Mouse (Mus musculus) hindbrain, postnatal 0 days (tissue): Measurements from ENCODE around the gene Atxn7l3. TPM values are rescaled to one million over a fixed set of nuclear protein-coding genes. Genes with fewer than 3 reads are reported as not detected.

Experiments
- ATAC-seq: fragments of 200-750 bp; cut with Nextera tagmentation; 2 replicates; pipeline ENCODE4 v1.8.0; 2017; ENCODE audit warnings: mild to moderate bottlenecking, moderate TSS enrichment, moderate library complexity
- DNase-seq: peaks from one replicate; pipeline ENCODE4 v3.0.0-alpha.2; 2015; ENCODE audit warnings: low spot score
- H3K27ac ChIP-seq: fragments of 300-500 bp; sonication (generic); 2 replicates; pipeline ENCODE4 v1.5.1; 2014; ENCODE audit warnings: mild to moderate bottlenecking
- H3K27me3 ChIP-seq: fragments of 300-500 bp; sonication (generic); 2 replicates; pipeline ENCODE4 v1.6.1; 2014; ENCODE audit warnings: low read length, mixed read lengths; ENCODE audit not compliant: insufficient read depth
- H3K36me3 ChIP-seq: fragments of 300-500 bp; sonication (generic); 2 replicates; pipeline ENCODE4 v1.6.1; 2014; ENCODE audit warnings: low read length, mixed read lengths; ENCODE audit not compliant: insufficient read depth
- H3K4me1 ChIP-seq: fragments of 300-500 bp; sonication (generic); 2 replicates; pipeline ENCODE4 v1.6.1; 2014; ENCODE audit warnings: antibody characterized with exemption, low read length, mixed read lengths; ENCODE audit not compliant: insufficient read depth
- H3K4me2 ChIP-seq: fragments of 300-500 bp; sonication (generic); 2 replicates; pipeline ENCODE4 v1.6.1; 2014; ENCODE audit warnings: low read depth, mild to moderate bottlenecking, low read length, moderate library complexity, mixed read lengths
- H3K4me3 ChIP-seq: fragments of 300-500 bp; sonication (generic); 2 replicates; pipeline ENCODE4 v1.5.1; 2014; ENCODE audit warnings: low read length
- H3K9ac ChIP-seq: fragments of 300-500 bp; sonication (generic); replicated peaks from 2 replicates; pipeline ENCODE4 v1.6.1; 2014; ENCODE audit warnings: mild to moderate bottlenecking, low read length, moderate library complexity, mixed read lengths
- H3K9me3 ChIP-seq: fragments of 300-500 bp; sonication (generic); 2 replicates; pipeline ENCODE4 v1.6.1; 2016; ENCODE audit warnings: low read length, mixed read lengths
- CTCF ChIP-seq: IDR thresholded peaks from 2 replicates; pipeline ENCODE4 v1.5.1; 2016; ENCODE audit warnings: antibody characterized with exemption, control low read depth, low read depth
- WGBS: fragments of 180-500 bp; shearing (Covaris S2); extraction: QIAGEN DNeasy Blood & Tissue Kit; methylation state at CpG from one replicate; pipeline ENCODE4 v1.1.7; 2014; 5-methylcytosine and 5-hydroxymethylcytosine counted together
- polyA plus RNA-seq: library from polyadenylated mRNA; unstranded; fragments of >200 nt; fragmentation: Nextera tagmentation; extraction: Ambion mirVana; gene quantifications from 2 replicates; pipeline ENCODE4 v1.2.1, GENCODE M21; 2015
- total RNA-seq: library from RNA; depleted of rRNA; stranded (reverse); fragments of >200 nt; gene quantifications from 2 replicates; pipeline ENCODE4 v1.2.3, GENCODE M21; 2014; rRNA removed

The Atxn7l3 gene
- total RNA-seq (146 and 149 TPM in 2 replicates), polyA plus RNA-seq (22.8 and 23.7 TPM in 2 replicates)

DNA sequence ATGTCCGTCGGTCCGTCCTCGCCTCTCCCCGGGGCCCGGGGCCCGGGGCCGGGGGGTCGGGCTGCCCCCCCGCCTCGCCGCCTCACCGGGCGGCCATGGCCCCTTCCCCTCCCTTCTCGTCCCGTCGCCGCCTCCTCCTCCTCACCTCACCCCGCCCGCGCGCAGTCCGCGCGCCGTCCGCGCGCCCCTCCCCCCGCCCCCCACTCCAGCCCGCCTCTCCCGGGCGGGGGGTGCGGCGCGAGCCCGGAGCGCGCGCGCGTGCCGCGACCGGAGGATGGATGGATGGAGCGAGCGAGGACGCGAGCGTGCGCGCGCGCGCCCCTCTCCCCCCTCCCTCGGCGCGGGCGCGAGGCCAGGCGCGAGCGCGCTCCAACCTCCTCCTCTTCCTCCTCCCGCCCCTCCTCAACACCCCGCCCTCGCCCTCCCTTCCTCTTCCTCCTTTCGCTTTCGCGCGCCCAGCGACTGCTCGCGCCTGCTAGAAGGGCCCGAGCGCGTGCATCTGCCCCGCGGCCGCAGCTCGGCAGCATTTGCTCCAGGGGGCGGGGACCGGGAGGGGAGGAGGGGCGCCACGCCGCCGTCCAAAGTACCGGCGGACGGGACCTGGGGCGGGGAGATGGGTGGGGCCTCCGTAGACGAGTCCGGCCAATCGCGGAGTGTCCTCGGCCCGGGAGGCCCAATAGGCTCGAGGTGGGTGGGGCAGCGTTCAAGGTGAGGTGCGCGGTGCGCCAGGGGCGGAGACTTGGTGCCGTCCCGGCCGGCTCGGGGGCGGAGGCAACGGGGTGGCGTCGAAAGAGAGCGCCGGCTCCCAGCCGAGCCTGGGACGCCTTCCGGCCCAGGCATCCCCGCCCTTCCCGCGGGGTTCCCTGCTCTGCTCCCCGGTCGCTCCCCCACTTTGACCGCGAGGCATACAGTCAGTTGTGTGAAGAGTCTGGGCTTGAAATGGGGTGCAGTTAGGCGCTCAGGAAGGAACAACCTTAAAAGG lies at the start of gene Atxn7l3:
Gene Atxn7l3 (minus strand): TSS at position 141 of the 982 bp plus-strand sequence.
- Histone ChIP-seq H3K4me3 (peak within 1 kb of the TSS; percentile 89), H3K9me3 (no peaks in the 10 kb centered on the region), H3K4me1 (peaks cover 10% of the 10 kb centered on the region), H3K27me3 (no peaks in the 10 kb centered on the region), H3K9ac (peak within 1 kb of the TSS; percentile 88), H3K36me3 (peaks cover 12% of the 10 kb centered on the region), H3K4me2 (peak within 1 kb of the TSS; percentile 93), H3K27ac (peak within 1 kb of the TSS; percentile 96)
- peak; percentile 98 for DNase-seq
- 1% methylated on average over 53 of the region's 125 CpGs for WGBS
- no peak for TF ChIP-seq CTCF
- ATAC-seq: peak; percentile 96

- TF ChIP-seq CTCF: no peak
- no peaks in the 10 kb centered on the region for H3K36me3 ChIP-seq
- H3K9ac ChIP-seq: no peak overlapping the region
- no peak for DNase-seq
- no peak overlapping the region for H3K4me3 ChIP-seq
- WGBS: 85% methylated on average over 3 of the region's 3 CpGs
- H3K27me3 ChIP-seq: no peaks in the 10 kb centered on the region
- no peaks in the 10 kb centered on the region for H3K9me3 ChIP-seq
- no peak for ATAC-seq
- H3K27ac ChIP-seq: no peak overlapping the region
- no peaks in the 10 kb centered on the region for H3K4me1 ChIP-seq
- H3K4me2 ChIP-seq: no peak overlapping the region
Observed at GRCm38 (mm10) chr11:102344458-102344857, 48.0 kb upstream of the Atxn7l3 start.

- Histone ChIP-seq H3K36me3 (no peaks in the 10 kb centered on the region), H3K9ac (no peak overlapping the region), H3K4me1 (0 out of 2 replicates have a peak, but pooled peaks cover 3% of the 10 kb centered on the region), H3K27ac (no peak overlapping the region), H3K9me3 (no peaks in the 10 kb centered on the region), H3K4me2 (no peak overlapping the region), H3K4me3 (no peak overlapping the region), H3K27me3 (no peaks in the 10 kb centered on the region)
- TF ChIP-seq CTCF: no peak
- ATAC-seq (no peak), DNase-seq (no peak)
- WGBS: 61% methylated on average over 12 of the region's 12 CpGs
Observed at GRCm38 (mm10) chr11:102342742-102343141, 46.3 kb upstream of the Atxn7l3 start.

DNA sequence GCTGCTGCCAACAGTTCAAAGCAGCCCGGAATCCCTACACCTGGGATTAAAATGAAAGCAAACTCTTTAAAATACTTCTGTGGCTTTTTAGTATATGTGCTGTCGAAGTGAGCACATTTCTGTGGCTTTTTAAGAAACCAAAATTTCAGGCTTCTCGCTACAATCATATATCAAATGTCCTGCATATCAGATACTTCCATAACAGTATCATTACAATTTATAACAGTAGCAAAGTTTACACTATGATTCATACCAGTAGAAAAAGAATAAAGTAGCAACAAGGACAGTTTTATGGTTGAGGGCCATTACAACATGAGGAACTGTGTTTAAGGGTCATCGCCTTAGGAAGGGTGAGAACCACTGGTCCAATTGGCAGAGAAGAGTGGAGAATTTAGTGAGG lies 44.7 kb upstream of the Atxn7l3 start:
- Histone ChIP-seq H3K4me3 (no peak overlapping the region), H3K9me3 (no peaks in the 10 kb centered on the region), H3K27ac (no peak overlapping the region), H3K9ac (no peak overlapping the region), H3K4me1 (0 out of 2 replicates have a peak, but pooled peaks cover 3% of the 10 kb centered on the region), H3K4me2 (no peak overlapping the region), H3K36me3 (no peaks in the 10 kb centered on the region), H3K27me3 (no peaks in the 10 kb centered on the region)
- DNase-seq: no peak
- ATAC-seq: no peak
- no peak for TF ChIP-seq CTCF
- 93% methylated on average over 4 of the region's 4 CpGs for WGBS

- H3K27me3 ChIP-seq: no peaks in the 10 kb centered on the region
- no peaks in the 10 kb centered on the region for H3K9me3 ChIP-seq
- ATAC-seq (no peak), DNase-seq (no peak)
- peak; percentile 54 for TF ChIP-seq CTCF
- no peaks in the 10 kb centered on the region for H3K36me3 ChIP-seq
- no peak overlapping the region for H3K27ac ChIP-seq
- WGBS: 62% methylated on average over 4 of the region's 4 CpGs
- no peak overlapping the region for H3K9ac ChIP-seq
- no peak overlapping the region for H3K4me2 ChIP-seq
- H3K4me3 ChIP-seq: no peak overlapping the region
- H3K4me1 ChIP-seq: peaks cover 8% of the 10 kb centered on the region; the same call in 1 of the 2 replicates
Observed at GRCm38 (mm10) chr11:102339624-102340023, 43.2 kb upstream of the Atxn7l3 start.

DNA sequence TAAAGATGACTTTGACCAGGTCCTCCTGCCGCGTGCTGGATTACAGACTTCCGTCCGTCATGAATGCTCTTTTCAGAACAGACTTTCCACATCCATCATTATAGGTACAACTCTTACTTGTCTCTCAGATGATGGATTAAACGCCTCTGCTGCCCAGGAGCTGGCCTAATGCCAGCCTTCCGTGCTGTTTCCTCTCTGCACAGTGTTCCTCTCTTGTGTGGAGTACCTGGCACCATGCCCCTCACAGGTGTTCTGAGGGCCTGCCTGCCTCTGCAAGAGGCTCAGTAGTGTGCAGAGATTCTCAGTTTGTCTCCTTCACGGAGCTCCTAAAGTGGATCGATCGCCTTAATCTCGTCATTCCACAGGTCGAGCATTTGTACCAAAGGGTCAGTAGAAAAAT lies 42.8 kb upstream of the Atxn7l3 start:
- no peak for ATAC-seq
- no peaks in the 10 kb centered on the region for H3K9me3 ChIP-seq
- peaks cover 8% of the 10 kb centered on the region; the same call in 1 of the 2 replicates for H3K4me1 ChIP-seq
- H3K27ac ChIP-seq: peak overlapping the region; percentile 45; the same call in 1 of the 2 replicates
- no peak overlapping the region for H3K4me2 ChIP-seq
- no peak overlapping the region for H3K9ac ChIP-seq
- DNase-seq: peak; percentile 41
- H3K36me3 ChIP-seq: no peaks in the 10 kb centered on the region
- WGBS: 60% methylated on average over 11 of the region's 11 CpGs
- no peaks in the 10 kb centered on the region for H3K27me3 ChIP-seq
- no peak for TF ChIP-seq CTCF
- no peak overlapping the region for H3K4me3 ChIP-seq
